Mouse (Mus musculus) cerebellum, postnatal 25 days (tissue): ENCODE measurements at regions not wholly inside any gene's neighbourhood (a gene's known extent, or its start where the extent isn't known, plus 50 kb on each side); places are given as distances from the start of the nearest gene placed in this dataset.
A peak's percentile ranks its signal among the peaks of the same experiment; 100 is the strongest.

Experiments
- DNase-seq, 2 experiments: peaks; one replicate each; pipeline ENCODE4 v3.0.0; 2021; ENCODE audit warnings: mixed read lengths in 2 of 2

DNA sequence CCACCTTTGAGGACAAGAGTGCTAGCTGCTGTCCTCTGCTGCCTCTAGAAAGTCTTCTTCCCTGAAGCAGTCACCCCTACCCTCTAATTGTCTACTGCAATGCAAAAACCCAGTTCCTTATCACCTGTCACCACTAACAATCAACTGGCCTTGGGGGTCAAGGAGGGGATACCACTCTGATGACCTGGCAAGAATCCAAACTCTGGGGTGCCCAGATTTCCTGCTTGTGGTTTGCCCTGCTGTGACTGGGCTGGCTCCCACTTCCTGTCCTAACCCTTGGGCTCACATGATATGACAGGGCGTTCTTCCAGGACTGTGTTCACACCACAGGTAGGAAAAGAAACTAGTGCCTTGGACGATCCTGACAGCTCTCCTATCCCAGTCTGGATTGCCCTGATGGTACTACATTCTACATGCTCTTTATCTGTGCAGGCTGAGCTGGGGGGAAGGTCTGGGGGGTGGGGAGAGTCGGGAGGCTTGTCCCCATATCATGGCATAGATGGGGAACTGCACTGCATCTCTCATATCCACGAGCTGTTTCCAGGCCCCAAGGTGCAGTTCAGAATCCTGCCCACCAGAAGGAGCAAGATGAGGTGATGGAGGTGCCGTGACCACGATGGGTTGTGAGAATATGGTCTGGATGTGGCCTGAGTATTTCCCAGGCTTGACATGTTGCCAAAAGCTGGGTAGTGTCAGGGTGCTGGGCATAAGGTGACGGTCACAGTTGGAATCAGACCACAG is 81.0 kb downstream of the Maf start:
- DNase-seq: peak in 1 of 2 experiments; percentile 26

DNA sequence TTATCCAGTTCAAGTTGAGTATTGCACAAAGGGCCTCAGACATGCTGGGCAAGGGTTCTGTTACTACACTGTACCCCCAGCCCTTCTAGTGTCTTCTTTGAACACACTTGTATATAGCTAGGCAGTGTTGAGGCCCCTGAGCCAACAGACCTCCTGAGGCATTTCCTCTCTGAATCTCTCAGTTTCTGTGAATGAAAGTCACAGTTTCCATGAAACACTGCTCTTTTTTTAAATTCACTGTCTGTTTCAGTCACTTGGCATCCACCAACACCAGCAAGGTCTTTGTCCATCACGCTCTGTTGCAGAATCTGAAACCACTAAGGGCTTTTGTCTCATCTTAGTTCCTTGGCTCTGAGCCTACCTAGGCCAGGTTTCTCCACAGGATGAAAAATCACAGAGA is 82.5 kb downstream of the Maf start:
- DNase-seq: peak; percentile 16 to 34

GRCm38 (mm10) chr8:115618049-115618760 is 89.4 kb downstream of the Maf start:
- DNase-seq: no peak

DNA sequence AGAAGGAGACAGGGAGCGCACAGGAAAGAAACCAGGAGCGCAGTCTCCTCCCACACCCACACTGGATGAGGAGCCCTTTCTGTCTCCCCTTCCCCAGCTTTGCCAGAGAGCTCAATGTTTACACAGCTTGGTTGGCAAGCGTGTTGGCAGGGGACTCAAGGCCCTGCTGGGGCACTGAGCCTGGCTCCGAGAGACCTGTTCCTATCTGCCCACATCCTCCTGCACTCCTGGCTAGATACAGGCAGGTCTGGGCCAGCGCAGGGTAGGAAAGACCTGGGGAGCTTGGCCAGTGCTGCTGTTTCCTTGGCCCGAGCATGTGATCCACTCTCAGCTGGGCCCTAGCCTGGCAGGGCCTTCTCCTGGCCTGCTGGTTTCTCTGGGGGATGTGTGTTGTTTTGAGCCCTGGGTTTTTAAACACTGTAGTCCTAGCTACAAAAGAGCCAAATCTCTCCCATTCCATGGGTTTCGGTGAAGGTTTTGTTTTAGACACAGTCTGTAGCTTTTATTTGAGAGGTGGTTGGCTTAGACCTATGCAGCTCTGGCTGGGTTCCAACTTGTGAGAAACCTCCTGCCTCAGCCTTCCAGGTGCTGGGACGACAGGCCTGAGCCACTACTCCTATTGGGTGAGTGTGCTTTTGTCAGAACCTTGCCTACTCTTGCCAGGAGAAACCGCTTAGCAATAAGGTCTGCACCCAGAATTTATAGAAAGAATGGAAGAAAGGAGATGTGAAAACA is 90.6 kb downstream of the Maf start:
- peak; percentile 81 to 82 for DNase-seq

DNA sequence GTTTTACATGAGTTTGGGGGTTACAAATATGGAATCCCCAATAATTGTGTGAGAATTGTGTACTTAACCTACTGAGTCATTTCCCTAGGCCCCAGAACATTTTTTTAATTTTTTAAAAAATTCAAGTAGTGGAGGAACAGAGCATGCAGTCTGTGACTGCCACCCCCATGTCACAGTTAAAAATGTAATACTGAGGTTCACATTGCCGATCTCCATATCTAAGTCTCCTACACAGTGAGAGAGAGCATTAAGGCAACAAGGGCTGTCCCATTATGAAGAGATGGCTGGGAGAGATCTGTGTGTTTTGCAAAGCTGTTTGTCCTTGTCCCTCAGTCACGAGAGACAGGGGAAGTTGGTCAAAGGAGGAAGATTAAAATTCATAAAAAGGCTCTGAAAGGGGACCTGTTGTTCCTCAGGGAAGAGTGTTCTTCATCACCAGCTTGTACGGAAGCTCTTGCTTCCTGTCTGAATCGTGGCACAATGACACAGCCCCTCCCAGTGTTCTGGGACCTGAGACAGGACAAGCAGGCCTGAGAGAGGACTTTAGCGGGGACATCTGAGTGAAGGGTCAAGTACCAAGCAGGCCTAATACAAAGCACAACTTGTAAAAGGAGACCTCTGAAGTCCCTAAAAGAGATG is 93.5 kb downstream of the Maf start:
- DNase-seq: no peak

GRCm38 (mm10) chr8:115612119-115612518 is 95.5 kb downstream of the Maf start:
- DNase-seq: no peak

- no peak for DNase-seq
These were observed 107.8 kb downstream of the Maf start for GRCm38 (mm10) chr8:115599771-115600170.

GRCm38 (mm10) chr8:115597226-115597953 is 110.2 kb downstream of the Maf start:
- peak; percentile 43 to 56 for DNase-seq

- DNase-seq: no peak
These were observed 117.9 kb downstream of the Maf start for GRCm38 (mm10) chr8:115589721-115590120.

DNA sequence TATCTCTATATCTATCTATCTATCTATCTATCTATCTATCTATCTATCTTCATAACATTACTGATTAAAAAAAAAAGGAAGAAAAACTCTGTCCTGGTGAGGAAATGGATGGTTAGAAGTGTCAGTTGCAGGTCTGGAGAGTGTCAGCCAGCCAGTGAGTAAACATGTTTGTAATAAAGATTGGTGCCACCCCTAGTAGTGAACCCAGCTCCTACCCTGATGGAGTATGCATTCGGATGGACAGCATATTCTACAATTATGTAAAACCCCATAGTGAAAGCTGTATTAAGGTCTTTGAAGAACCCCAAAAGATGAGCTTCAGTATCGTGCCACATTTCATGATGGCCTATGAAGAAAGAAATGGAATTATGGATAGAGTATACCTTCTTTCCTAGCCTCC is 118.5 kb downstream of the Maf start:
- no peak for DNase-seq

DNA sequence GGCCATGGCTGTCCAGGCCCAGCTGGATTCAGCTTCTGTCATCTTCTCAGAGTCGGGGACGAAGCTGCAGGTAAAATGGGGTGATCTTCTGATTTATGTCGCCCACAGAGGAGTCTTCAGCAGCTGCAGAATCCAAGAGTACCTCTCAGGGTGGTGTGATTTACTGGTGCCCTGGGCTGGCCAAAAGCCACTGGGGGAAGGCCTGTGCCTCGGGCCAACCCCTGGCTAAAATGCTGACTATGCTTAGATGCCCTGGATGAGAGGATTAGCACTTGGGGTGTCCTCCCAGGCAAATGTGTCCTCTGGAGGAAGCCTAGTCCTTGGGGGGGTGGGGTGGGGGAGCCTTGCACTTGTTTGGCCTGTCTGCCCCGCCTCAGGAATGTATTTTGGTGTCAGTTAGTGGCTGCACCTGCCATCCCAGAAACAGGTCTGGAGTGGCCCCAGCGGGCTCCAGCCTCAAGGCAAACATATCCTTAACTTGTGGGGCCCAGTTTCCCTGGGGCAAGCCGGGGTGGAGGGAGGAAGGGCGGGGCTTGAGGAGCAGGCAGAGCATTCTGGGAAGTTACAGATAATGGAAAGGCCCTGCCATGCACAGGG is 123.2 kb downstream of the Maf start:
- DNase-seq: no peak

DNA sequence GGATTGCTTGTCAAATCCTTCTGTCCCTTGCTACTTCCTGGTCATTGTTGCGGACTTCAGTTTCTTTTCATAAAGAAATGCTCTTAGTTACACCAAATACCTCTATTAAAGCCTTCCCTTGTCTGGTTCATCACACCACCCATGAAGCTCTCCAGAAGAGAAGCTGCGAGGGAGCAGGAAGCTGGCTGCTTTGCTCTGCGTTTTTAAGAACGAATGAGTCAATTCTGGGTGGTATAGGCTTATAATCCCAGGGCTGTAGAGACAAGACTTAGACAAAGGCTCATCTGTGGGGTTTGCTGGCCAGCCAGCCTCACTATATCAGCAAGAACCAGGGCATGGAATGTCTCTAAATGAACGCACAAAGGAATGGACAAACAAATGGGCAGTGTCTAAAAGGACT is 124.4 kb downstream of the Maf start:
- DNase-seq: no peak

- DNase-seq: no peak
These were observed 125.6 kb downstream of the Maf start for GRCm38 (mm10) chr8:115581940-115582517.

- DNase-seq: no peak
These were observed 139.2 kb downstream of the Maf start for GRCm38 (mm10) chr8:115568394-115568793.

DNA sequence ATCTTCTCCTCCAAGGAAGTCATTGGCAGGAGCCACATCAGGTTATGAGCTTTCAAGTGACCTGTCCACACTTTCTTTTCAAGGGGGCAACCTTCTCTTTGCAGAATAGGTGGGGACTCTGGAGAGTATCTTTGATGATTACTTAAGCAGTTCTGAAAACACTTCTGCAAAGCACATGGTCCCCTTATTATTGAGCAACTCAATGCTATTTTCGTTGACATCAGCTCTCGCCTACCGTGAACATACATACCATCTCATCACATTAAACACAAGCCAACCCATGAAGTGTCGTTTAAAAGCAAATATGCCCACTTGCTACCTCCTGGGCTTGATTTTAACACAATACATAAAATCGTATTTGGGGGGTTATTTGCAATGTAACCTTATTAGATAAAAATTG is 141.8 kb downstream of the Maf start:
- no peak for DNase-seq

- no peak for DNase-seq
These were observed 145.2 kb downstream of the Maf start for GRCm38 (mm10) chr8:115562362-115562761.

DNA sequence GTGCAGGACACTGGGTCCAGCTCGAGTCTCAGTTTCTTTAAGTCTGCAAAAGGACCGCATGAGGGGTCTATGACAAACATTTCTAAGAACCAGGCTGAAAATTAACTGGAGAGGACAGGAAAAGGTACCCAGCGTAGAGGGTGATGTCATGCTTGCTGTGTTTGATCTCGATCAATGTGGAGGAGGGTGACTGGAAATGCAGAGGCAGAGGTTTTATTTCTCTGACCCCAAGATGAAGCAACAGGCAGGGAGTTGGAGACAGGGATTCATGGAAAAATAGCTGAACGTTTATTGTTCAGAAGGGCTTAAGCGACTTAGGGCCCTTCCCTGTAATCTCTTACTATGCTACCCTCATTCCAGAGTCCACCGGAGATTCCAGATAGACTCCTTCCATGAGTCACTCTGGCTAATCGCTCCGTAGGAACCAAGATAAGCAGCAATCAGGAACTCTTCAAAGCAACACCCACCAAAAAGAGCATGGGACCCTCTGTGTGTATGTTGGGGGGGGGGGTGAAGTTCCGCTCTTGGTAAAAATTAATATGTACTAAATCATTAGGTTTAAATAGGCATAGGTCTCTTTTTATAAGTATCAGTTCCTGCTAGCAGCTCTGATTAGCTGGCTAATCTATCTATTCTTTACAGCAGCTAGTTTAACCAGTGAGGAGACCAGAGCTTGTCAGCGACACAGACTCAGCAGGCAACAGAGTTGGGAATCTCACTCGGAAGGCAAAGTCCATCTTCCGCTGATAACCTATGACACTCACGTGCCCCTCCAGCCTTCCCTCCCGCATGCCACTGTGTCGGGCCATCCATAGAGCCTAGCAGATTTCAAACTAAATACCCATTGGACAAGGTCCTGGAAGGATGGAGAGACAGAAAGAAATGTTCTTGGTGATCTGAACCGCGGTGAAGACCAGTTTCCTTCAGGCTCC is 146.3 kb downstream of the Maf start:
- DNase-seq: no peak

GRCm38 (mm10) chr8:115555452-115555851 is 152.1 kb downstream of the Maf start:
- no peak for DNase-seq

DNA sequence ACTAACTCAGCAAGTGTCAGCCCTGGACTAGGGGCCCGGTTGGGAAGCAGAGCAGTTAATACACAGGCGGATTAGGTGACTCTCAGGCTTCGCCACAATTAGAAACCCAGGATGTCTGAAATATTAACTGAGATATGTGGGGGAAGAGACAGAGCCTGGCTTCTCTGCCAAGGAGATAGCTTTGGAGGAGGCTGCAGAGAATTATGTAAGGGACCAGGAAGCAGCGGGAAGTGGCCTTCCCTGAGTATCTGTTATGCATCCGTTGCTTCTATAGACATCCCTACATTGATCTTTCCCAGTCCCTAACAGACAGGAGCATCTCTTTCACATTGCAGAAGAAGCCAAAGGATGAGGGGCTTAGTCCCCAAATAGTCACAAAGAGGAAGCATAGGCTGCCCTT is 153.4 kb downstream of the Maf start:
- DNase-seq: peak in 1 of 2 experiments; percentile 12

DNA sequence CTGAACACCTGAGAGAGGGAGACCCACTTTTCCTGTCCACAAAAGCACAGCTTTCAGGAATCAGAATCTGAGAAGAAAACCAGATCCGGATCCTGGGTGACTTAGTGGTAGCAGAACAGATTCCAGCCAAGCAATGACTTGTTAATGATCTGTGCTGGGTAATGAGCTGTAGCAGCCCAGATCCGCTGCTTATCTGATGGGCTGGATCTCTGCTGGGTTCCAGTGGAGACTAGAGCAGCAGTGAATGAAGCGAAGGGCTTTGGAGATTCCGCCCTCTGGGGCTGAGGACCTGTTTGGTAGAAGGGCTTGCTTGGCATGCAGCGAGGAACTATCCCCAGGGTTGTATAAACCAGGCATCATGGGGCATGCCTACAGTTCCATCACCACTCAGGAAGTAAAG is 156.3 kb downstream of the Maf start:
- no peak for DNase-seq

DNA sequence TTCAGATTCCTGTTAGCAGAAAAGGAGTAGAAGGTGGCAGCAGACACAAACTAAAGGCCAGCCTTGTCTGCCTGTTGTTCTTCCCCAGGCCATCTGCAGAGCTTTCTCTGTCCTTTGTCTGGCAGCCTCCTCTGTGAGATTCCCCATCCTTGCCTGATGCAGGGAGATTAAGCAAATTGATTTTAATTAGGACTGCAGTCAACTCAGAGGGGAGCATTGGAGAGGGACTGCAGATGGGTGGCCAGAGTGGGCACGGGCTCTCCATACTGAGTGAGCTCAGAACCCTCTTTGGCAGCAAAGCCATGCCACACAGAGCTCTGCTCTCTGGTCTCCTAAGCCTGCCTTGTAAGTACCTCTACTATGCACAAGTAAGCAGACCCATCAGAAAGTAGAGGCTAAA is 158.5 kb downstream of the Maf start:
- peak in 1 of 2 experiments; percentile 9 for DNase-seq
